Mouse (Mus musculus): ENCODE results near the gene Rnaseh2a.

DNA sequence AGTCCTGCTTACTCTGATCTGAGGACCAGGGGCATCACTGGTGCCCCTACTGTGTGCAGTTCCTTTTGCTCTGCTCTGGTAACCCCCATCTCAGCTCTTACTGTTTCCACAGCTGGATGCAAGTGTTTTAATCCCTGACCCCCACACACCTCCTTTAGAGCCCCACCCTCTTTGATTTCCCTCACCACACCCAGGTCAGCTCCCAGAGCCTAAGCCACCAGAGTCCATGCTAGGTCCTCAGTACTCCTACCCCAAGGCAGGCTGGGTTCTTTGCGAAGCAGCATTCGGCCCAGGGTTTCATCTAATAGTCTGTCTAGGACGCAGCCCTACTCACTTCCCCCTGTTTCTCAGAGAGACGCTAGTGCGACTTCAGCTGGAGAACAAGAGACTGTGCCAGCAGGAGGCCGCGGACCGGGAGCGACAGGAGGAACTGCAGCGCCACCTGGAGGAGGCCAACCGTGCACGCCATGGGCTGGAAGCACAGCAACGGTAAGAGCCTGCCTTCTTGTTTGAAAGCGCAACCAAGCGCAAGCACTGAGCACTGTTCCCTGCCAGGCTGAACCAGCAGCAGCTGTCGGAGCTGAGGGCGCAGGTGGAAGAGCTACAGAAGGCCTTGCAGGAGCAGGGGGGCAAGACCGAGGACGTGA lies 28.2 kb upstream of the Rnaseh2a start:
- TF ChIP-seq POLR2A (IDR thresholded peaks at IDR 0.05; ENCODE audit: low read depth, low read length): no peak
- peak; percentile 99 for TF ChIP-seq CTCF (IDR thresholded peaks at IDR 0.05; ENCODE audit: borderline replicate concordance, insufficient read depth, low read length)

Measured in embryonic fibroblast, embryonic 13.5 days (primary cell).